Mouse (Mus musculus): ENCODE results near the gene Plpp4. TPM values are rescaled to one million over a fixed set of nuclear protein-coding genes. Genes with fewer than 3 reads are reported as not detected.

Plpp4 gene
- polyA plus RNA-seq, 2 experiments: 0.88 to 1.7 TPM

DNA sequence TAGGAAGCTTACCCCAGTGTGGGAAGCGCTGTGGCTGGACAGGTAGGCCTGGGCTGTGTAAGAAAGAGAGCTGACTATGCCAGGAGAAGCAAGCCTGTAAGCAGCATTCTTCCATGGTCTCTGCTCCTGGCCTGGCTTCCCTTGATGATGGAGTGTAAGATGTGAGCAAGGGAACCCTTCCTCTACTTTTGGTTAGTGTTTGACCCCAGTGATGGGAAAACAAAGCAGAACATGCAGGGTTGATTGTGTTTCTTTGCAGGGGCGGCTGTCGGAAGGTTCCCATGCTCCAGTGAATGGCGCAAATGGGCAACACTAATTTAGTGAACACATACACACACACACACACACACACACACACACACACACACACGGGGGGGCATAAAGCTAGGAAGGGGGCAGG, 20.9 kb downstream of the Plpp4 start:
- Histone ChIP-seq H3K4me2 (replicated peaks; ENCODE audit: low read depth, low read length, severe bottlenecking) (no peak overlapping the region), H3K27me3 (ENCODE audit: control insufficient read depth, insufficient read depth, low read length) (no peaks in the 10 kb centered on the region), H3K9ac (ENCODE audit: low read depth, low read length, severe bottlenecking) (no peak overlapping the region), H3K27ac (replicated peaks; ENCODE audit: low read depth, low read length) (no peak overlapping the region), H3K9me3 (ENCODE audit: control insufficient read depth, low read length) (no peaks in the 10 kb centered on the region), H3K4me3 (replicated peaks; ENCODE audit: low read length) (no peak overlapping the region), H3K36me3 (ENCODE audit: control insufficient read depth, insufficient read depth, low read length) (no peaks in the 10 kb centered on the region), H3K4me1 (ENCODE audit: control insufficient read depth, insufficient read depth, low read length) (no peaks in the 10 kb centered on the region)
- ATAC-seq (ENCODE audit: low FRiP score, low read depth) (no peak), DNase-seq (ENCODE audit: low spot score) (no peak)
- 84% methylated on average over 5 of the region's 5 CpGs for WGBS
- TF ChIP-seq POLR2A (IDR thresholded peaks at IDR 0.05; ENCODE audit: borderline replicate concordance, extremely low read depth, insufficient read depth, insufficient read length): no peak

DNA sequence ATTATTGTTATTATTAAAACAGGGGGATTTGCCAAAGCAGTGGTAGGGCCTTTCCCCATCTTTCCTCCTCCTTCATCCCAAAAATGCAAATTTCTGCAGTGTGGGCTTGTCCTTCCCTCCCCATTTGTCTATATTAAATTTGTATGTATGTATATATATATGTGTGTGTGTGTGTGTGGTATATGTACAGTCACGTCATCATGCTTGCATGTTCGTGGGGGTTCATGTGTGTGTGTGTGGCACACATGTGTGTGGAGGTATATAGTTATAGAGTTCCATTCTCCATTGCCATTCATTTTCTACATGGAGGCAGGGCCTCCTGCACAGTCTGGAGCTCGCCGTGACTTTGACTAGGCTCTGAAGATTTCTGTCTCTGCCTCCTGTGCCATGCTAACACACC, 22.0 kb downstream of the Plpp4 start:
- Histone ChIP-seq H3K4me3 (replicated peaks; ENCODE audit: low read length) (no peak overlapping the region), H3K27me3 (ENCODE audit: control insufficient read depth, insufficient read depth, low read length) (no peaks in the 10 kb centered on the region), H3K4me1 (ENCODE audit: control insufficient read depth, insufficient read depth, low read length) (no peaks in the 10 kb centered on the region), H3K36me3 (ENCODE audit: control insufficient read depth, insufficient read depth, low read length) (no peaks in the 10 kb centered on the region), H3K9me3 (ENCODE audit: control insufficient read depth, low read length) (no peaks in the 10 kb centered on the region), H3K27ac (replicated peaks; ENCODE audit: low read depth, low read length) (no peak overlapping the region), H3K4me2 (replicated peaks; ENCODE audit: low read depth, low read length, severe bottlenecking) (no peak overlapping the region), H3K9ac (ENCODE audit: low read depth, low read length, severe bottlenecking) (no peak overlapping the region)
- DNase-seq (ENCODE audit: low spot score): no peak
- WGBS: 82% methylated on average over 4 of the region's 4 CpGs
- no peak for TF ChIP-seq POLR2A (IDR thresholded peaks at IDR 0.05; ENCODE audit: borderline replicate concordance, extremely low read depth, insufficient read depth, insufficient read length)
- ATAC-seq (ENCODE audit: low FRiP score, low read depth): no peak

DNA sequence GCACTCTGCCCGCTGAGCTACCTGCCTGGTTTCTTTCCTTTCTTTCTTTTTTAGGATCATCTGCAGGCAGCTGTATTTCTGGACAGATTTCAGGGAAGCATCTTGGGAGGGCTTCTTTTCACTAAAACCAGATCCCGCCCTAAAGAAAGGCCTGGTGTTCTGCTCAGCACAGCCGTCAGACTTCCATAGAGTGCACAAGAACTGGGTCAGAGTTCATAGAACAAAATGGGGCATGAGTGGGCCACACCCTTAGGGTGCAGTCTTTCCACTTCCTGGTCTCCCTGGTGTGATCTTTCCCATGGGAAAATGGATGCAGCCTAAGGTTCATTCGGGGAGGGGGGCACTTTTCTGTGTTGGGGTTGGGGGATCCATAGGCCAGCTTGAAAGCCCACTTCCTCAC, 22.4 kb downstream of the Plpp4 start:
- Histone ChIP-seq H3K36me3 (ENCODE audit: control insufficient read depth, insufficient read depth, low read length) (no peaks in the 10 kb centered on the region), H3K4me3 (replicated peaks; ENCODE audit: low read length) (no peak overlapping the region), H3K27ac (replicated peaks; ENCODE audit: low read depth, low read length) (no peak overlapping the region), H3K9ac (ENCODE audit: low read depth, low read length, severe bottlenecking) (no peak overlapping the region), H3K4me2 (replicated peaks; ENCODE audit: low read depth, low read length, severe bottlenecking) (no peak overlapping the region), H3K27me3 (ENCODE audit: control insufficient read depth, insufficient read depth, low read length) (no peaks in the 10 kb centered on the region), H3K9me3 (ENCODE audit: control insufficient read depth, low read length) (no peaks in the 10 kb centered on the region), H3K4me1 (ENCODE audit: control insufficient read depth, insufficient read depth, low read length) (no peaks in the 10 kb centered on the region)
- no peak for TF ChIP-seq POLR2A (IDR thresholded peaks at IDR 0.05; ENCODE audit: borderline replicate concordance, extremely low read depth, insufficient read depth, insufficient read length)
- DNase-seq (ENCODE audit: low spot score) (no peak), ATAC-seq (ENCODE audit: low FRiP score, low read depth) (no peak)
- 69% methylated on average over 4 of the region's 4 CpGs for WGBS

DNA sequence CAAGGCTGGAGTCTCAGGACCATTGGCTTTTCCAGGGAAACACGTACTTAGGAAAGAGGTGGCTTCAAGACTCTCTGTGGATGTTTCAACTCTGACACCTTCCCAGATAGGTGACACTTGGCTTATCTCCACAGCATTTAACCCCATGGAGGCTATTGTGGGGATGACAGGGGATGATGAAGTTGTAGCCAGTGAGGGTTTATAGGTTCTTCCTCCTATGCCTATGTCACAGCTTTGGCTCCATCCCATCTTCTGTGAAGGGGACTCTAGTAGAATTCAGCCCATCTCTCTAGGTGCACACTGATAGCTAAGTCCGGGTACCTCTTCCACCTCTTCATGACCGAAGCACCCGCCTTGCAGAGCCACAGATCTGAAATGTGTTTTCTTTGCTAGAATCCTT, 25.1 kb downstream of the Plpp4 start:
- 89% methylated on average over 4 of the region's 4 CpGs for WGBS

DNA sequence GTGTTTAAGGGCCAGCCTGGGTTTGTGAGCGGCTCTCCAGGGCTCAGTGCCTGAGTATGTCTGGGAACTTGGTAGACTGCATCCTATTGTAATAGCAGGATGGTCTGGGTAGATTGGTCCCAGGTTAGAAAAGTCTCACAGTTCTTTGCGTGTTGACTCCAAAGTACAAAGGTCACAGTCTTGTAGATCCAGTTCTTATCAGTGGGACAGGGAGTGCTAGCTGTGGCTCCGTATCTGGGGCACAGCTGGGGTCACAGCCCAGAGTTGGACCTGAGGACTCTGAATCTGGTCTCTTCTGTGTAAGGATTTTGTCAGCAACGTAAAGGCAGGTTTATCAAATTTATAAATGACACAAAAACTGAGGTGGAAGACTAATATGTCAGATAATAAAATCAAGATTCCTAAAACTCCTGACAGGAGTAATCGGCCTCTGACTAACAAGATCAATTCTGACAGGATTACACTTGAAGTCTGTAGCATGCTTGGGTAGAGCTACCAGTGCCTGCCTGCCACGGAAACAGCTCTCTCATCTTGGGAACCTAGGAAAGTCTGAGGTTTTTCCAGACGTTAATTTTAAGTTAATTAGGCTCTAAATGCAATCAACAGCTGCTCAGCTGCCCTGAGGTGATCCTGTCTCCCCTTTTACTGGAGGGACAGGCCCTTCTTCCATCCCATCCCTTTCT, 28.5 kb downstream of the Plpp4 start:
- Histone ChIP-seq H3K4me1 (ENCODE audit: control insufficient read depth, insufficient read depth, low read length) (no peaks in the 10 kb centered on the region), H3K36me3 (ENCODE audit: control insufficient read depth, insufficient read depth, low read length) (no peaks in the 10 kb centered on the region), H3K27me3 (ENCODE audit: control insufficient read depth, insufficient read depth, low read length) (no peaks in the 10 kb centered on the region), H3K9ac (ENCODE audit: low read depth, low read length, severe bottlenecking) (no peak overlapping the region), H3K4me2 (replicated peaks; ENCODE audit: low read depth, low read length, severe bottlenecking) (no peak overlapping the region), H3K4me3 (replicated peaks; ENCODE audit: low read length) (no peak overlapping the region), H3K9me3 (ENCODE audit: control insufficient read depth, low read length) (no peaks in the 10 kb centered on the region), H3K27ac (replicated peaks; ENCODE audit: low read depth, low read length) (no peak overlapping the region)
- no peak for DNase-seq (ENCODE audit: low spot score)
- WGBS: 59% methylated on average over 7 of the region's 7 CpGs
- no peak for TF ChIP-seq POLR2A (IDR thresholded peaks at IDR 0.05; ENCODE audit: borderline replicate concordance, extremely low read depth, insufficient read depth, insufficient read length)
- no peak for ATAC-seq (ENCODE audit: low FRiP score, low read depth)

More for the DNA sequence above, 25.1 kb downstream of the Plpp4 start:
- Histone ChIP-seq H3K27me3 (ENCODE audit: control insufficient read depth, insufficient read depth, low read length) (no peaks in the 10 kb centered on the region), H3K4me2 (replicated peaks; ENCODE audit: low read depth, low read length, severe bottlenecking) (no peak overlapping the region), H3K27ac (replicated peaks; ENCODE audit: low read depth, low read length) (no peak overlapping the region), H3K9me3 (ENCODE audit: control insufficient read depth, low read length) (no peaks in the 10 kb centered on the region), H3K4me1 (ENCODE audit: control insufficient read depth, insufficient read depth, low read length) (no peaks in the 10 kb centered on the region), H3K4me3 (replicated peaks; ENCODE audit: low read length) (no peak overlapping the region), H3K36me3 (ENCODE audit: control insufficient read depth, insufficient read depth, low read length) (no peaks in the 10 kb centered on the region), H3K9ac (ENCODE audit: low read depth, low read length, severe bottlenecking) (no peak overlapping the region)
- ATAC-seq (ENCODE audit: low FRiP score, low read depth) (no peak), DNase-seq (ENCODE audit: low spot score) (no peak)
- TF ChIP-seq POLR2A (IDR thresholded peaks at IDR 0.05; ENCODE audit: borderline replicate concordance, extremely low read depth, insufficient read depth, insufficient read length): no peak
